Mouse (Mus musculus) liver, postnatal 0 days (tissue): ENCODE measurements around the gene Car8.

Experiments
- CTCF ChIP-seq: sonication (generic); IDR thresholded peaks from 2 replicates; pipeline ENCODE4 v1.5.1; 2016; ENCODE audit warnings: antibody characterized with exemption, low read depth
- EP300 ChIP-seq: IDR thresholded peaks from 2 replicates; pipeline ENCODE4 v1.6.1; 2016; ENCODE audit warnings: antibody characterized with exemption, low read depth, mild to moderate bottlenecking

GRCm38 (mm10) chr4:8238560-8239305, at the start of gene Car8:
- no peak for TF ChIP-seq CTCF
- no peak for TF ChIP-seq EP300
